Mouse (Mus musculus): ENCODE results near the gene Prrc2a. TPM values are rescaled to one million over a fixed set of nuclear protein-coding genes. Genes with fewer than 3 reads are reported as not detected.

The Prrc2a gene
- 193 and 244 TPM in 2 replicates for polyA plus RNA-seq (2015; fragmentation: Nextera tagmentation; extraction: Ambion mirVana)

DNA sequence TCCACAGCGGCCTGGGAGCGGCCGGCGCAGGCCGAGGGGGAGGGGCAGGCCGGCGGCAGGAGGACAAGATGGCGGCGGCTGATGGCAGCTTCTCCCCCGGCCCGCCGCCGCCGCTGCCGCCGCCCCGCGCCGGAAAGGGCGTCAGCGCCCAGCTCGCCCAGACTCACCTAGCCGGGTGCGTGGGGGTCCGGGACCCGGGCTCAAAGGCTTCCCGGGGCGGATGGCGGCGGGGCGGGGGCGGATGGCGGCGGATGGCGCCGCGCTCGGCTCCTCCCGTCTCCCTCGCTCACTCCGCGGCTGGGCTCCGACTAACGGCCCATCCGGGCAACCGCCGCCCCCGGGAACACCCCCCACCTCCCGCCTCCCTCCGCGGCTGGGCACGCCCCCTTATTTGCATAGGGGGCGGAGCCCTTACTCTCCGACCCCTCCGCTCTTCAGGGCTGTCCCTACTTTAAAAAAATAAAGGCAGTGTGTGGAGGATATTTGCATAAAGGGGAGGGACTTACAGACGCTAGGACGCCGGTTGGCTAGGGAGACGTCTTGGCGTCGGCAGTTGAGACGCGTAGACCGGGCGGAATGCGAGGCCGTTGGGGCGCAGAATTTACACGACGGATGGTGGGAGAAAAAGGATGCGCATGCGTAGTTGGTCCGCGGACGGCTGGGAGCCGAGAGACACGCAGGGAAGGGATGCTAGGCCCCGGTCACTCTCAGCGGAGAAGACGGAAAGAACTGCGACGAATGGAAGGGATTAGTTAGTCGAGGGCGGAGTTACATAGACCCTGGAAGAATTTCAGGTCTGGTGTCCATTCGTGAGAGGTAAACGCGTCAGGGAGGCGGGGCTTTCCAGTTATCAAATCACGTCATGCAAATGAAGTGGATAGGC is at the start of gene Prrc2a:
TSS of gene Prrc2a (minus strand) at position 330 of the 883 bp plus-strand sequence.
- peak; percentile 96 for ATAC-seq (ENCODE audit: insufficient number of reproducible peaks, insufficient read depth, low FRiP score, low TSS enrichment, low read depth)
- Histone ChIP-seq H3K9ac (peak within 1 kb of the TSS; percentile 100), H3K4me3 (peak within 1 kb of the TSS; percentile 99), H3K36me3 (peaks cover 32% of the 10 kb centered on the region), H3K27ac (peak within 1 kb of the TSS; percentile 98), H3K4me1 (peaks cover 27% of the 10 kb centered on the region), H3K27me3 (no peaks in the 10 kb centered on the region), H3K9me3 (no peaks in the 10 kb centered on the region), H3K4me2 (peak within 1 kb of the TSS; percentile 94)
- WGBS, result under 1% methylated on average over 75 of the region's 89 CpGs

DNA sequence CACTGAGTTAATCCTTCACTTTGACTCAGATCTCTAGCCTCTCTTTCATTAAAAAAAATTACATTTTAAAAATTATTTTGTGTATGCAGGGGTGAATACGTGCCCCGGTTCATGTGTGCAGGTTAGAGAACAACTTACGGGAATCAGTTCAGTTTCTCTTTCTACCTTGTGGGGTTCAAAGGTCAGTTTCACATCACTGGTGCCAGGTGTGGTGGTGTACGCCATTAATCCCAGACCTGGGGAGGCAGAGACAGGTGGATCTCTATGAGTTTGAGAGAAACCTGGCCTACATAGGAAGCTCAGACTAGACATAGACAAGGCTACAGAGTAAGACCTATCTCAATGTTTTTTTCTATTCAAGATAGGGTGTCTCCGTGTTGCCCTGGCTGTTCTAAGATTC is 48.4 kb upstream of the Prrc2a start:
- Histone ChIP-seq H3K4me3 (no peak overlapping the region), H3K27ac (no peak overlapping the region), H3K4me1 (peaks cover 3% of the 10 kb centered on the region; the same call in 1 of the 2 replicates), H3K9me3 (no peaks in the 10 kb centered on the region), H3K4me2 (no peak overlapping the region), H3K27me3 (no peaks in the 10 kb centered on the region), H3K36me3 (no peaks in the 10 kb centered on the region), H3K9ac (no peak overlapping the region)
- 92% methylated on average over 5 of the region's 5 CpGs for WGBS
- no peak for ATAC-seq (ENCODE audit: insufficient number of reproducible peaks, insufficient read depth, low FRiP score, low TSS enrichment, low read depth)

DNA sequence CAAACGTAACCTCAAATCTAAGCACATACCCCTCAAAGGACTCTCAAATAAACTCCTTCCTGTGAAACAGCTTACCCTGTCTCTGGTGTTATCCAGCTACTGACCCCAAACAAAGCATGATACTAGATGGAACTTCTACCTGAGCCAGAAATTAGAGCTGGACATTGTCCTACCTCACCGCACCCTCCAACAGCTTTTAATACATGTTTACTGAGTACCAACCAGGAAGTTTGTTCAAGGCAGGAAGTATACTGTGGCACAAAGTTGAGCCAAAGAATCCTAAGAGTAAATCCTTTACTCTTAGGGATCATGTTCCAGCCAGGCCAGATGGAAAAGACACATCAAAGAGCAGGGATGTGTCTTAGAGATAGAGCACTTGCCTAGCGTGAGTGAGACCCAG is 45.9 kb upstream of the Prrc2a start:
- Histone ChIP-seq H3K9me3 (no peaks in the 10 kb centered on the region), H3K4me1 (peaks cover 3% of the 10 kb centered on the region; the same call in 1 of the 2 replicates), H3K27ac (no peak overlapping the region), H3K36me3 (no peaks in the 10 kb centered on the region), H3K4me2 (no peak overlapping the region), H3K4me3 (no peak overlapping the region), H3K9ac (no peak overlapping the region), H3K27me3 (no peaks in the 10 kb centered on the region)
- 68% methylated on average over 3 of the region's 3 CpGs for WGBS
- ATAC-seq (ENCODE audit: insufficient number of reproducible peaks, insufficient read depth, low FRiP score, low TSS enrichment, low read depth), result no peak

DNA sequence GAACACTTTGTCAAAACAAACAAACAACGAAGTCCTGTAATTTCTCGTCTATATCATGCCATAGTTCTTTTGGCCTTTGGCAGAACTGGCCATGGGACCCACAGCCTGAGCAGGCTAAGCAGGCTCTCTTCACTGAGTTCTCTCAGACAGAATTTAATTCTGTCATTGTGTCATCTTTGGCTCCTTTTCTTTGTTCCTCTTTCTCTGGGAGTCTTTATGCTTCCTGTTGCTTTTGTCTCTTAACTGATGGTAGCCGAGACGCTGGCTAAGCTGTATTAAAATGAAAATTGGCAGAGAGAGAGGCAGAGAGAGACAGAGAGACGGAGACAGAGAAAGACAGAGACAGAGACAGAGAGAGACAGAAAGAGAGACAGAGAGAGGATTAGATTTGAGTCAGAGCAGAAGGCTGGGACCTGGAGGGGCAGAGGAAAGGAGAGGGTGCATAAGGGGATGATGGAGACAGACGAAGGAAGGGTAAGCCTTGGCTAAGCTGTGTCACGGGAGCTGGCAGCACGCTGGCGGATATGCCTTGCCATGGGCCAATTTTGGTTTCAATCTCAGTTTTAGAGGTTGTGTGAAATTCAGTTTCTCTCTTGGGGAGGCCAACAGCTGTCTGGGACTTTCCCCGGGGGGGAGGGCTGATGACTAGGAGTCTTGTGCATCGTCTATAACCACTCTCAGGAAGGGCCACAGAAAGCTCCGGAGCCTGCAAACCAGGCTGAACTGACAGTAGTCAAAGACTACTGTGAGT is 45.3 kb upstream of the Prrc2a start:
- Histone ChIP-seq H3K9me3 (no peaks in the 10 kb centered on the region), H3K4me1 (peaks cover 3% of the 10 kb centered on the region; the same call in 1 of the 2 replicates), H3K4me2 (no peak overlapping the region), H3K36me3 (no peaks in the 10 kb centered on the region), H3K27ac (no peak overlapping the region), H3K27me3 (peaks cover 6% of the 10 kb centered on the region), H3K4me3 (no peak overlapping the region), H3K9ac (no peak overlapping the region)
- no peak for ATAC-seq (ENCODE audit: insufficient number of reproducible peaks, insufficient read depth, low FRiP score, low TSS enrichment, low read depth)
- 76% methylated on average over 12 of the region's 12 CpGs for WGBS

DNA sequence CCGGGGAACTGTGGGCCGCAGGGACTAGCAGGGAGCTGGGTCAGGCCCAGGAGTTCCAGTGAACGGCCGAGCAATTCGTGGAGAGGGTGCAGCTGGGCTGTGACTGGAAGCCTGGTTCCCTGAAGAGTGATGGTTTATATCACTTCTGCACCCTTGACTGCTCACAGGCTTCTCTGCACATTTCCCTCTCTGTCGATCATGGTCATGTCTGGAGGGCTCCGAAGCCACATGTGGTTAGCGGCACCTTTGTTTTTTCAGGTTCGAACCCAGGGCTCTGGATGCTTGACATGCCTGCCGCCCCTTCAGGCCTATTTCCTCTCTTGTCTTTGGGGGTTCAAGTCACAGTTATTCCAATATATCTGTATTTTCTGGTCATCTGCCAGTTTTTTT is 40.7 kb upstream of the Prrc2a start:
- Histone ChIP-seq H3K4me2 (no peak overlapping the region), H3K4me1 (no peaks in the 10 kb centered on the region; the same call in 1 of the 2 replicates), H3K9ac (no peak overlapping the region), H3K27ac (no peak overlapping the region), H3K27me3 (peaks cover 52% of the 10 kb centered on the region), H3K9me3 (no peaks in the 10 kb centered on the region), H3K36me3 (no peaks in the 10 kb centered on the region), H3K4me3 (no peak overlapping the region)
- WGBS, result 52% methylated on average over 10 of the region's 10 CpGs
- no peak for ATAC-seq (ENCODE audit: insufficient number of reproducible peaks, insufficient read depth, low FRiP score, low TSS enrichment, low read depth)

DNA sequence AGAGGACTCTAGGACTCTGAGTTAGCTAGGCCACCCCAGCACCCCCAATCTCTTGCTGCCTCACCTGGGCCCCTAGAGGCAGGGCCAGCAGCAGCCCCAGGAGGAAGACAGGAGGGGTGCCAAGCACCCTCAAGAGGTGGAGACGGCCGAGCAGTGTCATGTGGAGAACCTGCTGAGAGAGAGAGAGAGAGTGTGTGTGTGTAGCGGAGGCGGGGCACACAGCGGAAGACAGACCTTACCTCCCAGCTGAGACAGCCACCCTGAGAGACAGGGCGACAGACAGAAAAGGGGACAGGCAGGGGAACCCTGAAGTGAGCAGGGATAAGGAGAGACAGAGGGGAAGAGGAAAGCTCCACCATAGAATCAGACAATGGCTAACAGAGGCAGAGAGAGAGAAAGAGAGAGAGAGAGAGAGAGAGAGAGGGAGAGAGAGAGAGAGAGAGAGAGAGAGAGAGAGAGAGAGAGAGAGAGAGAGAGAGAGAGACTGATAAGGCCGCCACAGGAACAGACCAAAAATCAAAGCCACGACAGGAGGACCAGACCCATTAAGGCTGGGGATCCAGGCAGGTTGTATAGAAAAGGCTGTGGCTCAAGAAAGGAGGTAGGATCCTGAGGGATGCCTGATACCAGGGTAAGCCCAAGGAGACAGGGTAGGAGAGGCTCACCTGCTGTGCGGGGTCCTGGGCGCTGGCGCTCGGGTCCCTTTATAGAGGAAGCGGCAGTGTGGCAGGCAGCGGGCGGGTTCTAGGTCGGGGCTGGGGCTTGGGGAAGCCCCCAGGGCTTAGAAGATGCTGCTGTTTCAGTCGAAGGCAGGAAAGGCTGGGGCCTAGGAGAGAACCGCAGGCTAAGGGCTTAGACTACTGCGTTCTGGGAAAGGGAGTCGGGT is 40.0 kb upstream of the Prrc2a start, which contains the start of gene Lta:
TSS of gene Lta (minus strand) at position 858 of the 886 bp plus-strand sequence.
- Histone ChIP-seq H3K9ac (0 out of 2 replicates have a peak within 1 kb of the TSS, but pooled peaks have one; percentile 16), H3K27me3 (peaks cover 58% of the 10 kb centered on the region), H3K4me3 (no peak within 1 kb of the TSS), H3K27ac (no peak within 1 kb of the TSS), H3K36me3 (no peaks in the 10 kb centered on the region), H3K4me1 (no peaks in the 10 kb centered on the region; the same call in 1 of the 2 replicates), H3K4me2 (no peak within 1 kb of the TSS), H3K9me3 (no peaks in the 10 kb centered on the region)
- ATAC-seq (ENCODE audit: insufficient number of reproducible peaks, insufficient read depth, low FRiP score, low TSS enrichment, low read depth), result no peak
- WGBS, result 21% methylated on average over 20 of the region's 20 CpGs

DNA sequence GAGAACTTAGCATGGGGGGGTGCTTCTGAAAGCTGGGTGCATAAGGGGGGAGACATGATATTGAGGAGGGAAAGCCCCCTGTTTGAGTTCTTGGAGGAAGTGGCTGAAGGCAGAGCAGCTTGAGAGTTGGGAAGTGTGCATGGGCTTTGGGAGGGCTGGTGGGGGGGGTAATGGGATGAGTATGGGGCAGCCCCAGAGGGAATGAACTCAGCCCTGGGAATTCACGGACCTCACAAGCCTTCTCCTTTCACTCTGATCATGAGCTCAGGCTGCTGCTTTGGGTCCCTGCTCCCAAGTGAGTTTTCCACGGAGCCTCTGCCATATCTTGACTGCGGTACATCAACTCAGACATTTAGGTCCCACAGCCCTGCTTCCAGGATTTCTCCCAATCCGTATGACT is 37.7 kb upstream of the Prrc2a start:
- Histone ChIP-seq H3K27me3 (peaks cover 76% of the 10 kb centered on the region), H3K9me3 (no peaks in the 10 kb centered on the region), H3K9ac (no peak overlapping the region), H3K4me3 (no peak overlapping the region), H3K27ac (no peak overlapping the region), H3K36me3 (no peaks in the 10 kb centered on the region), H3K4me2 (no peak overlapping the region), H3K4me1 (no peaks in the 10 kb centered on the region; the same call in 1 of the 2 replicates)
- ATAC-seq (ENCODE audit: insufficient number of reproducible peaks, insufficient read depth, low FRiP score, low TSS enrichment, low read depth), result no peak
- WGBS, result 78% methylated on average over 4 of the region's 4 CpGs

DNA sequence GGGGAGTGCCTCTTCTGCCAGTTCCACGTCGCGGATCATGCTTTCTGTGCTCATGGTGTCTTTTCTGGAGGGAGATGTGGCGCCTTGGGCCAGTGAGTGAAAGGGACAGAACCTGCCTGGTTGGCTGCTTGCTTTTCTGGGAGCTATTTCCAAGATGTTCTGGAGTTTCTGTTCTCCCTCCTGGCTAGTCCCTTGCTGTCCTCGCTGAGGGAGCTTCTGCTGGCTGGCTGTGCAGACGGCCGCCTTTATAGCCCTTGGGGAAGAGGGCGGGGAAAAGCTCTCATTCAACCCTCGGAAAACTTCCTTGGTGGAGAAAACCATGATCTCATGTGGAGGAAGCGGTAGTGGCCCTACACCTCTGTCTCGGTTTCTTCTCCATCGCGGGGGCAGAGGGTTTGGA is 37.1 kb upstream of the Prrc2a start, which contains the start of gene Tnf:
TSS of gene Tnf (minus strand) at position 221 of the 400 bp plus-strand sequence.
- no peak within 1 kb of the TSS for H3K27ac ChIP-seq
- H3K27me3 ChIP-seq, result peaks cover 81% of the 10 kb centered on the region
- no peak within 1 kb of the TSS for H3K4me3 ChIP-seq
- H3K36me3 ChIP-seq, result no peaks in the 10 kb centered on the region
- no peak for ATAC-seq (ENCODE audit: insufficient number of reproducible peaks, insufficient read depth, low FRiP score, low TSS enrichment, low read depth)
- H3K4me2 ChIP-seq, result no peak within 1 kb of the TSS
- H3K9me3 ChIP-seq, result no peaks in the 10 kb centered on the region
- no peak within 1 kb of the TSS for H3K9ac ChIP-seq
- no peaks in the 10 kb centered on the region; the same call in 1 of the 2 replicates for H3K4me1 ChIP-seq
- WGBS, result 32% methylated on average over 13 of the region's 13 CpGs

DNA sequence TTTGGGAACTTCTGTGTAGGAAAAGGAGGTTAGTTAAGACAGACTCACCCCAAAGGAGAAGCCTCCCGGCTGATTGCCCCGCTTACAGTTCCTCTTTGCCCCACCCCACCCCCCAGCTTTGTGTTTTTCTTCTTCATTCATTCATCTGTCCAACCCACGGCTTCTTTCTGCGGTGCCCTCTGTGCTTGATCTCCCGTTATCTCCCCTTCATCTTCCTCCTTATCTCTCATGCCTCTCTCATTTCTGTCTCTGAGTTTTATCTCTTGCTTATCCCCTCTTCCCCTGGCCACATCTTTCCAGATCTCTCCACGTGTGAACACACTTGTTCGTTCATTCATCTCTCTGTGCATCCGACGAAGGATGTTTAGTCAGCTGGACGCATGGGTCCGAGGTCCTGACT is 36.4 kb upstream of the Prrc2a start:
- Histone ChIP-seq H3K36me3 (no peaks in the 10 kb centered on the region), H3K4me2 (no peak overlapping the region), H3K9ac (no peak overlapping the region), H3K27me3 (peaks cover 88% of the 10 kb centered on the region), H3K27ac (no peak overlapping the region), H3K4me3 (no peak overlapping the region), H3K4me1 (peaks cover 1% of the 10 kb centered on the region), H3K9me3 (no peaks in the 10 kb centered on the region)
- ATAC-seq (ENCODE audit: insufficient number of reproducible peaks, insufficient read depth, low FRiP score, low TSS enrichment, low read depth), result no peak
- 76% methylated on average over 11 of the region's 11 CpGs for WGBS

DNA sequence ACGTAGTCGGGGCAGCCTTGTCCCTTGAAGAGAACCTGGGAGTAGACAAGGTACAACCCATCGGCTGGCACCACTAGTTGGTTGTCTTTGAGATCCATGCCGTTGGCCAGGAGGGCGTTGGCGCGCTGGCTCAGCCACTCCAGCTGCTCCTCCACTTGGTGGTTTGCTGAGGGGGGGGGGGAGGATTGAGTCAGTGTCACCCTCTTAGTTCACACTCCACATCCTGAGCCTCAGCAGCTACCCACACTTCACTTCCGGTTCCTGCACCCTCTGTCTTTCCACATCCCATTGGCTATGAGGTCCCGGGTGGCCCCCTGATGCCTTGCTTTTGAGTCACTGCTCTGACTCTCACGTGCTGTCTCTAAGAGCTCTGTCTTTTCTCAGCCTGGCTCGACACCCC is 35.7 kb upstream of the Prrc2a start:
- Histone ChIP-seq H3K9me3 (no peaks in the 10 kb centered on the region), H3K9ac (no peak overlapping the region), H3K27ac (no peak overlapping the region), H3K4me3 (no peak overlapping the region), H3K4me1 (peaks cover 9% of the 10 kb centered on the region), H3K36me3 (no peaks in the 10 kb centered on the region), H3K4me2 (no peak overlapping the region), H3K27me3 (peaks cover 94% of the 10 kb centered on the region)
- WGBS, result 82% methylated on average over 11 of the region's 11 CpGs
- no peak for ATAC-seq (ENCODE audit: insufficient number of reproducible peaks, insufficient read depth, low FRiP score, low TSS enrichment, low read depth)

DNA sequence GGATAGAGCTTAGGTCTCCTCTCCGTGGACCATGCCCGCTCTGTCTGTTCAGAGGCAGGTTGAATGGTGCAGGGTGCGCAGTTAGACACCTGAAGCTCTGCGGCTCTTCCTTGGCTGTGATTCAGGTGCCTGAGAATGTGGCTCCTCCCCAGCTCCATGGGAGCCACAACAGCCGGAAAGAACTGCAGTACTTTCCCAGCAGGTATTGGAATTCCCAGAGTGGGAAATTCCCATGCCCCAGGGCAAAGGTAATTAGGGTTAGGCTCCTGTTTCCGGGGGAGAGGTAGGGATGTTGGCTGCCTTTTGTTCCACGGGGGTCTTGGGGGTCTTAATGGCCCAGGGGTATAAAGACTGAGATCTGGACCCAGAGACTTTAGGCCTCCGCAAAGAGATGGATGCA is 34.2 kb upstream of the Prrc2a start:
- peaks cover 94% of the 10 kb centered on the region for H3K27me3 ChIP-seq
- H3K36me3 ChIP-seq, result no peaks in the 10 kb centered on the region
- no peak overlapping the region for H3K4me2 ChIP-seq
- WGBS, result 11% methylated on average over 8 of the region's 8 CpGs
- no peak for ATAC-seq (ENCODE audit: insufficient number of reproducible peaks, insufficient read depth, low FRiP score, low TSS enrichment, low read depth)
- no peak overlapping the region for H3K4me3 ChIP-seq
- no peak overlapping the region for H3K27ac ChIP-seq
- no peaks in the 10 kb centered on the region for H3K9me3 ChIP-seq
- H3K9ac ChIP-seq, result no peak overlapping the region
- peaks cover 14% of the 10 kb centered on the region for H3K4me1 ChIP-seq
